Mouse (Mus musculus) heart, embryonic 10.5 days (tissue): ENCODE data around the gene Tespa1. TPM values are rescaled to one million over a fixed set of nuclear protein-coding genes. Genes with fewer than 3 reads are reported as not detected.
"Not testable (repeated sequence)": the region's sequence is repeated elsewhere in the genome, so short reads cannot be mapped to it uniquely, and the experiment has no call there.

Experiments used
- DNase-seq: peaks from one replicate; pipeline ENCODE4 v3.0.0-alpha.2; 2017; ENCODE audit warnings: low spot score
- H3K27ac ChIP-seq: fragments of 300-500 bp; sonication (generic); 2 replicates; pipeline ENCODE4 v1.5.1; 2016; ENCODE audit warnings: mild to moderate bottlenecking
- H3K27me3 ChIP-seq: fragments of 300-500 bp; sonication (generic); 2 replicates; pipeline ENCODE4 v1.6.1; 2016; ENCODE audit warnings: mild to moderate bottlenecking; ENCODE audit not compliant: poor library complexity, insufficient read depth, severe bottlenecking
- H3K36me3 ChIP-seq: fragments of 300-500 bp; sonication (generic); 2 replicates; pipeline ENCODE4 v1.6.1; 2016; ENCODE audit warnings: mild to moderate bottlenecking, moderate library complexity
- H3K4me1 ChIP-seq: fragments of 300-500 bp; sonication (generic); 2 replicates; pipeline ENCODE4 v1.6.1; 2016; ENCODE audit warnings: mild to moderate bottlenecking
- H3K4me3 ChIP-seq: fragments of 300-500 bp; sonication (generic); 2 replicates; pipeline ENCODE4 v1.5.1; 2016; ENCODE audit warnings: mild to moderate bottlenecking, moderate library complexity
- H3K9me3 ChIP-seq: fragments of 300-500 bp; sonication (generic); 2 replicates; pipeline ENCODE4 v1.6.1; 2016; ENCODE audit warnings: mild to moderate bottlenecking, moderate library complexity
- WGBS: fragments of 180-500 bp; shearing (Covaris S2); methylation state at CpG from one replicate; pipeline ENCODE4 v1.1.7; 2016; 5-methylcytosine and 5-hydroxymethylcytosine counted together
- polyA plus RNA-seq: library from polyadenylated mRNA; unstranded; fragments of >200 nt; fragmentation: Nextera tagmentation; extraction: Ambion mirVana; gene quantifications from 2 replicates; pipeline ENCODE4 v1.2.1, GENCODE M21; 2016

Gene Tespa1
- polyA plus RNA-seq: 0.23 TPM in 1 of 2 replicates, not detected in the other

GRCm38 (mm10) chr10:130322637-130323036, at the start of gene Tespa1:
Tespa1 (plus strand) TSS chr10:130322870.
- H3K27ac ChIP-seq: no peak within 1 kb of the TSS
- DNase-seq: no peak
- H3K4me1 ChIP-seq: no peaks in the 10 kb centered on the region
- H3K27me3 ChIP-seq: no peaks in the 10 kb centered on the region
- no peaks in the 10 kb centered on the region for H3K9me3 ChIP-seq
- no peaks in the 10 kb centered on the region for H3K36me3 ChIP-seq
- H3K4me3 ChIP-seq: no peak within 1 kb of the TSS
- WGBS: 81% methylated on average over 5 of the region's 5 CpGs

DNA sequence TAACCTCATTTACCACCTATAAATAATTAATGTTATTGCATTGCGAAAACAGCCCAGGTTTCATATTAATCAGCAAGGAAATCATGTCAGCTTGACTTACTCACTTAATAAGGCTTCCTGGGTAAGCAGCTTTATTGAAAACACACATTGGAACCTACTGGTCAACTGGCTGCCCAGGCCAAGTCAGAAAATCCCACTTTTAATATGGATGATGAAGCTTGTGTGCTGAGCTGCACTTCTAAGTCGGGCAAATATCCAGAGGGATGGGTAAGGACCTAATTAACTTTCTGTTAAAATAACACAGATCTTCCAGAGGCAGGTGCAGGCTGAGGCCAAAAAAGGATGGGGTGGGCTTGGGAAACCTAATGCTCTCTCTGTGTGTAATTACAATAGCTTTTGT, 46.9 kb upstream of the Tespa1 start:
- Histone ChIP-seq H3K4me1 (no peaks in the 10 kb centered on the region), H3K9me3 (no peaks in the 10 kb centered on the region), H3K4me3 (no peak overlapping the region), H3K27ac (no peak overlapping the region), H3K27me3 (no peaks in the 10 kb centered on the region), H3K36me3 (no peaks in the 10 kb centered on the region)
- WGBS: 67% methylated on average over 2 of the region's 2 CpGs
- no peak for DNase-seq

GRCm38 (mm10) chr10:130276496-130276895, 46.2 kb upstream of the Tespa1 start:
- 69% methylated on average over 2 of the region's 2 CpGs for WGBS
- Histone ChIP-seq H3K4me3 (no peak overlapping the region), H3K4me1 (no peaks in the 10 kb centered on the region), H3K27me3 (no peaks in the 10 kb centered on the region), H3K36me3 (no peaks in the 10 kb centered on the region), H3K9me3 (no peaks in the 10 kb centered on the region), H3K27ac (no peak overlapping the region)
- DNase-seq: no peak

- WGBS: under 1% methylated on average over 7 of the region's 7 CpGs
- peak; percentile 83 for DNase-seq
- no peaks in the 10 kb centered on the region for H3K4me1 ChIP-seq
- H3K27me3 ChIP-seq: no peaks in the 10 kb centered on the region
- H3K27ac ChIP-seq: no peak within 1 kb of the TSS
- H3K4me3 ChIP-seq: no peak within 1 kb of the TSS
- H3K9me3 ChIP-seq: no peaks in the 10 kb centered on the region
- H3K36me3 ChIP-seq: no peaks in the 10 kb centered on the region
Measured at GRCm38 (mm10) chr10:130280066-130280465, 42.6 kb upstream of the Tespa1 start, which contains the start of gene Neurod4. Neurod4 (minus strand) TSS chr10:130280240.

DNA sequence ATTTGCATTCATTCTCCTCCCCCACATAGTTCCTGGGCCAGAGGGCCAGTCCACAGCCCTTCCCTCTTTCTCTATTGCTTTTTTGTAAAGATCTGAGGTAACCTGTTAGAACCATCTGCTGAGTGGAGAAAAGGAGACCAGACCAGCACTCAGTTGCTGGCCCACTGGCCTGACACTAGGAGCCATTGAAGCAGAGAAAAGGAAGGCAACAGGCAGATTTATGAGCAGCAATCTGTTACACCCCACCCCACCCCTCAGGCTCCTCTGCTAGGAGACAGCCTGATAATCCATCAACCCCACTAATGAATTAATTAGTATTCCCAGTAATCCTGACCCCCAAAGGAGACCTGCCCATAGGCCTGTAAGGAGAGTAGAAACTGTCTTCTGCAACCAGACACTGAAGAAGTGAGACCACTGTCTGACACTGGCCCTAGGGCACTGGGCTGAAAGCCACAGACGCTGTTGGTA, 40.7 kb upstream of the Tespa1 start:
- H3K27me3 ChIP-seq: no peaks in the 10 kb centered on the region
- H3K9me3 ChIP-seq: no peaks in the 10 kb centered on the region
- H3K4me1 ChIP-seq: no peaks in the 10 kb centered on the region
- H3K36me3 ChIP-seq: no peaks in the 10 kb centered on the region
- 33% methylated on average over 1 of the region's 1 CpGs for WGBS
- no peak overlapping the region for H3K27ac ChIP-seq
- no peak overlapping the region for H3K4me3 ChIP-seq
- DNase-seq: no peak

DNA sequence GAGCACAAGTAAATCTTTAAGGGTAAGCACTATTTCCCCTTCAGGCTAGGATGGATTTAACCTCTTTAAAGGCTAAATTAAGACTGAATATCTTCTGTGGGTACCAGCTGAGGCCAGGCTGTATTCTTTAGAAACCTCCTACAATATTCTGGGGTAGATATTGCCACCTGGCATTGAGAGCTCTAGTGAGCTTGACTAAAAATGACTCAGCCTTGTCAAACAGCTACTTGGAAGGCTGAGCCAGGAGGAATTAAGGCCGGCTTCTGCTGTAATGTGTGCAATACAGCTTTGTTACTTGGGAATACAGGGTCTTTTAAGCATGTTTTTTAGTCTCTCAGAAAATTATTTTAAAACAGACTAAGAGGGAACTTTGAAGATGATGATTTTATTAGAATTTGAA, 35.5 kb upstream of the Tespa1 start:
- Histone ChIP-seq H3K9me3 (no peaks in the 10 kb centered on the region), H3K27me3 (no peaks in the 10 kb centered on the region)

GRCm38 (mm10) chr10:130288007-130288406, 34.7 kb upstream of the Tespa1 start:
- H3K9me3 ChIP-seq: no peaks in the 10 kb centered on the region
- no peak overlapping the region for H3K27ac ChIP-seq
- no peak for DNase-seq
- no peaks in the 10 kb centered on the region for H3K36me3 ChIP-seq
- H3K27me3 ChIP-seq: no peaks in the 10 kb centered on the region
- H3K4me3 ChIP-seq: no peak overlapping the region
- 52% methylated on average over 3 of the region's 3 CpGs for WGBS
- H3K4me1 ChIP-seq: no peaks in the 10 kb centered on the region

More for the DNA sequence above, 35.5 kb upstream of the Tespa1 start:
- no peaks in the 10 kb centered on the region for H3K36me3 ChIP-seq
- no peak overlapping the region for H3K4me3 ChIP-seq
- WGBS: 62% methylated on average over 1 of the region's 1 CpGs
- H3K27ac ChIP-seq: no peak overlapping the region
- DNase-seq: no peak
- H3K4me1 ChIP-seq: no peaks in the 10 kb centered on the region

GRCm38 (mm10) chr10:130293741-130294408, 28.8 kb upstream of the Tespa1 start:
- Histone ChIP-seq H3K27ac (no peak overlapping the region), H3K4me1 (no peaks in the 10 kb centered on the region), H3K9me3 (no peaks in the 10 kb centered on the region), H3K4me3 (no peak overlapping the region), H3K27me3 (no peaks in the 10 kb centered on the region), H3K36me3 (no peaks in the 10 kb centered on the region)
- WGBS: 22% methylated on average over 3 of the region's 3 CpGs
- no peak for DNase-seq

- not testable (repeated sequence) for H3K4me1 ChIP-seq, DNase-seq, H3K27me3 ChIP-seq, H3K27ac ChIP-seq, H3K36me3 ChIP-seq, H3K9me3 ChIP-seq, H3K4me3 ChIP-seq
- 16% methylated on average over 4 of the region's 4 CpGs for WGBS
Measured at GRCm38 (mm10) chr10:130298748-130299147, 23.9 kb upstream of the Tespa1 start.

- H3K27ac ChIP-seq, H3K27me3 ChIP-seq, H3K36me3 ChIP-seq, H3K9me3 ChIP-seq, DNase-seq, H3K4me1 ChIP-seq, H3K4me3 ChIP-seq: not testable (repeated sequence)
- 83% methylated on average over 3 of the region's 5 CpGs for WGBS
Measured at GRCm38 (mm10) chr10:130304138-130304537, 18.5 kb upstream of the Tespa1 start.

DNA sequence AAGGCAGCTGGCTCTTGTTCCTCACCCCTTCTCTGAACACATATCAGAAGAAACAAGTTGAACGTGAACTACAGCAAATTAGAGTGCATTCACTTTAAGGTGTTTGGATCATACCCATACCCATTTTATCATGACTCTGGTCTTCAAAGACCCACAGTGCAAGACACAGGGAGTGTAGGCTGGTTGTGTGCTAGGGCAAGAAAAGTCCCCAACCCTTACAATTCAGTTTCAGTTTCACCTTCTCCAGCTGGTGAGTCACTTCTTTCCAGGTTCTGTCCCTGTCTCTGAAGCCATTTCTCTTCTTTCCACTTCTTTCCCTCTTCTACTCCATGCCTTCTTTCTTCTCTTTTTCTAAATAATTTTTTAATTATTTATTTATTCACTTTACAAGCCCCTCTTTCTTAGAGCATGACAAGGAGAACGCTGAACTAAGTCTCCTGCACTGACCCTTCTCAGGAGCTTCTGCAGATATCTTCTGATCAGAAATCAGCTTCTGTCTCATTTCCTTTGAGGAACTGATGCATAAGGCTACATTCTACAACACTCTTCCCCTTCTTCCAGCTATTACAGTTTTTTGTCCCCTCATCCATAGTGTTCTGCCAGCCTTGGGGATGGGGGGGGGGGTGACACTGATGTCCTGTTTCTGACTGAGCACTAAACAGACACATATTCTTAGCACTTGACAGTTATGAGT, 11.0 kb upstream of the Tespa1 start:
- Histone ChIP-seq H3K4me3 (no peak overlapping the region), H3K36me3 (no peaks in the 10 kb centered on the region), H3K4me1 (no peaks in the 10 kb centered on the region), H3K9me3 (no peaks in the 10 kb centered on the region), H3K27ac (no peak overlapping the region), H3K27me3 (no peaks in the 10 kb centered on the region)
- 78% methylated on average over 2 of the region's 2 CpGs for WGBS
- DNase-seq: no peak

GRCm38 (mm10) chr10:130313531-130313930, 9.1 kb upstream of the Tespa1 start:
- H3K4me1 ChIP-seq: no peaks in the 10 kb centered on the region
- no peak overlapping the region for H3K27ac ChIP-seq
- H3K36me3 ChIP-seq: no peaks in the 10 kb centered on the region
- no peak for DNase-seq
- H3K9me3 ChIP-seq: no peaks in the 10 kb centered on the region
- WGBS: 57% methylated on average over 1 of the region's 1 CpGs
- H3K4me3 ChIP-seq: no peak overlapping the region
- H3K27me3 ChIP-seq: no peaks in the 10 kb centered on the region

DNA sequence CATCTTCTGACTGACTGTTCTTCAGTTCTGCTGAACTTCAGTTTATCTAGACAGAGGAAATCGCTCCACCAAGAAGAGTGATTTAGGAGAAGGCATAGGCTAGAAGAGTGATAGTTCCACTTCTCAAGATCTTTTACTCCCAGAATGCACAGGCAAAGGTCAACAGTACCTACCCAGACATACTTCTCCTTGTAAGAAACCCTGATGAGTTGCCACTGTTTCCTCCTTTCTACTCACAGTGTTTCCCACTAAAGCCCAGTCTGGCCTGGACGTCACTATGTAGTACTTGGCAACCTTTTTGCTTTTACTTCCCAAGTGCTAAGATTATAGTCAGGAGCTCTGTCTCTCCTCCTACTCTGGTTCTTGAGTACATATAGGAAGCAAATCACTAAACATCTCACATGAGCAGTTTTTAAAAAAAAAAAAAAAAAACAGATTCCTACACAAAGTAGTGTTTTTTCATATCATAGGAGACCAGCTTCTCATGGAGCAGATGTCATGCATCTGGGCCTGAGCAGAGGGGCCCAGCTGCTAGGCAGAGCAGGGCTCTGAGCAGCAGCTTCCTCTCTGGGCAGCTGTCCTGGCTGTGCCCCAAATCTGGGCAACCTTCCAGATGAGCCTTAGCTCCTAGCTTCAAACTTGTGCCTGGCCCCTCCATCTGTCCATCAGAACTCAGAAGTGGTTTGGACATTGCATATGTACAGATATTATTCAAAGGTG, 8.4 kb upstream of the Tespa1 start:
- no peak for DNase-seq

More for the DNA sequence above, 8.4 kb upstream of the Tespa1 start:
- Histone ChIP-seq H3K9me3 (no peaks in the 10 kb centered on the region), H3K4me3 (no peak overlapping the region), H3K4me1 (no peaks in the 10 kb centered on the region), H3K27ac (no peak overlapping the region), H3K27me3 (no peaks in the 10 kb centered on the region), H3K36me3 (no peaks in the 10 kb centered on the region)
- WGBS: 56% methylated on average over 2 of the region's 2 CpGs
